Mouse (Mus musculus) urinary bladder, postnatal 10 days (tissue): Measurements from ENCODE around the gene Ccdc71.

Experiments
- DNase-seq: peaks from one replicate; pipeline ENCODE4 v3.0.0; 2022; ENCODE audit warnings: low spot score

Gene Ccdc71

DNA sequence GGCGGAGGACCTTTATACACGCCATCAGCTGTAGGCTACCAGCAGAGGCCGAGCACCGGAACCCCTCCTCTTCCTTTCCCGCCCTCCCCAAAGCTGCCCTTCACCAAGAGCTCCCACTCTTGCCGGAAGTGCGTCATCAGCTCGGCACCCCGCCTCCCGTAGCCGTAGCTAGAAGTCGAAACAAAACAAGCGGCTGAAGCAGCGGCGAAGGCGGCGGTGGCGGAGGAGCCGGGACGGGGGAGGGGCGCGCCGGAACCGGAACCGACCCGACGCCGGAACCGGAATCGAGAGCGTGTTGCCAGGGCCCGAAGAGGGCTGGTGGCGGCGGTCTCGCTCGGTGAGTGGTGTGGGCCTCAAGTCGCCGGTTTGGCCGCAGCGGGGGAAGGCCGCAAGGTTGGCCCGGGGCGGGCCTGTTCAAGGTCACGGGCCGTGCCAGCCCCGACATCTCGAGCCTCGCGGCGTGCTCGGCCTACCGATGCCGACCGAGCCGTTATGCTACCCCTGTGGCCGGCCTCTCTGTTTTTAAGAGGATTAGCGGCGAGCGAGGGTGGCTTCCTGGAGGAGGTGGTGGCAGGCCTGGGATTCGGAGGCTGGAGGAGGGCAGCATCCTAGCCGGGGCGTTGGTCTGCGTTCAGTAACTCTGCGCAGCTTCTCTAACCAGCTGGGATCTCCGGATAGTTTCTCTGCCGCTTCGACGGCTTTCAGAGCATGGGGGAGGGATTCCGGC, 30.4 kb downstream of the Ccdc71 start, which contains the start of gene Usp19:
Gene Usp19, plus strand, starts transcription at position 44 of the 727 bp plus-strand sequence.
- peak; percentile 85 for DNase-seq

DNA sequence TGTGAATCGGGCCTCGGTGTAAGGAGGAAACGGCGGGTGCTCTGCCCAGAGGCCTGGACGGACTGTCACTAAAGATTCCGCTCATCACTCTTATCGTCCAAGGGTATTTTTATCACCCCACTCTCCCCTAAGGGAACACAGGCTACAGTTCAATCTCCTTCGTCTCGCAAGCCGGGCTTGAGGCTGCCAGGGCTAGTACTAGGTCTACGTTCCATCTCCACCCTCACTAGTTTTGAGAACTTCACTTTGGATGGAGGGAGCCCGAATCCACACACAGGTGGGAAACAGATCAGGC, 30.9 kb downstream of the Ccdc71 start:
- DNase-seq: no peak

DNA sequence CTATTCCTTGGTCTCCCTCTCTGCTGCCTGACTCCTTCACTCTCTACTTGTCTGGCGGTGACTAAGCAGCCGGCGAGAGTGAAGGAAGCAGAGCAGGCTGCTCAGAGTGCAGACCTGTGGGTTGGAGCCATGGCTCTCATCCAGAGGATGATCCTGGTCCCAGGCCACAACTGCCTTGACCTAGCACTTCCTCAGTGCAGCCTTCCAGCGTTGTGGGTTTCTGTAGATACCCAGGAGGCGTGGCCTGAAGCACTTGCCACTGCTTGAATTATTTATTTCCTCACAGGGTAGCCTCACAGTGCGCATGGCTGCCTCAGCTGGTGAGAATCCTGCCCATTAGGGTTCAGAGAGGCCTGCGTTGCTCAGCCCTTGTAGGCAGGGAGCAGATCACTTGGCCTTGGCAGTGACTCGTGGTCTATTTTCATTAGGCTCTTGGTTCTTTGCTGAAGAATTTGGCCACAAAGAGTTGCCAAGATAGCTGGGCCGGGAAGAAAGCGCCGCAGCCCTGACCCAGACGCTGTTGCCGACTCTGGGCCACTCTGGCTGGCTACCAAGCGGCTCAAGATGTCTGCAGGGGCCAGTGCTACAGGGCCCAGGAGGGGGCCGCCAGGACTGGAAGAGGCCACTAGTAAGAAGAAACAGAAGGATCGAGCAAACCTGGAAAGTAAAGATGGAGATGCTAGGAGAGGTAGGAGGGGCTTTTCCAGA, 31.9 kb downstream of the Ccdc71 start:
- DNase-seq: no peak

DNA sequence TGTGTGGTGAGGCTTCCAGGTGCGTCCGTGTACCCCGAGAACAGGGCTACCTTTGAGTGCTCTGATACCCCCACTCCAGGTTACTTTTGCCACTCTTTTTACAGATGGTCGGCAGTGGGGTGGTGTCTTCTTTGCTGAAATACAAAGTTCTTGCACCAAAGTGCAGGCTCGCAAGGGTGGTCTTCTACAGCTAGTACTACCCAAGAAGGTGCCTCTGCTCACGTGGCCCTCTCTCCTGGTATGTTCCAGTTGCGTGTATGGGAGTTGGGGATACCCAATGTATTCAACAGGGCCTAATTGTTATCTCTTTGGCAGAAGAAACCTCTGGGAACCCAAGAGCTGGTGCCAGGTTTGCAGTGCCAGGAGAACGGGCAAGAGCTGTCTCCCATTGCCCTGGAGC, 32.9 kb downstream of the Ccdc71 start:
- no peak for DNase-seq

DNA sequence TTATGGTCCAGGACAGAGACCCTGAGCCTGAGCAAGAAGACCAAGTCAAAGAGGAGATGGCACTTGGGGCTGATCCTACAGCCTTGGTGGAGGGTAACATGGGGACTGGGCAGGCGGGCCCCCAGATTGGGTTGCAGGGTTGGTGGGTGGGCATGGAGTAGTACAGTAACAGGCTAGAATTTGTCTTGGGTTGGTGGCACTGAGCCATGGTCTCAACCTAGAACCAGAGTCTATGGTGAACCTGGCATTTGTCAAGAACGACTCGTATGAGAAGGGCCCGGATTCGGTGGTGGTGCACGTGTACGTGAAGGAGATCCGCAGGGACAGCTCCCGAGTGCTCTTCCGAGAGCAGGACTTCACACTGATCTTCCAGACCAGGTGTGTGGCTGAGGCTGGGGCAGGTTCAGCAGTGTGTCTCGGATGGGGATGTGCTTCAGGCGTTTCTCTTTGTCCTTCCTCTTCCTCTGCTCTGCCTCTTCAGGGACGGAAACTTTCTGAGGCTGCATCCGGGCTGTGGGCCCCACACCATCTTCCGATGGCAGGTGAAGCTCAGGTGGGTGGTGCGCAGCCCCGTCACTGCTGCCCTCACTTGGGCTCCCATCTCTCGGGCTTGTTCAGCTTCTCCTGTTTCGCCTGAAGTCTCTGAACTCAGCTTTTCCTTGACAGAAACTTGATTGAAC, 34.0 kb downstream of the Ccdc71 start:
- no peak for DNase-seq

DNA sequence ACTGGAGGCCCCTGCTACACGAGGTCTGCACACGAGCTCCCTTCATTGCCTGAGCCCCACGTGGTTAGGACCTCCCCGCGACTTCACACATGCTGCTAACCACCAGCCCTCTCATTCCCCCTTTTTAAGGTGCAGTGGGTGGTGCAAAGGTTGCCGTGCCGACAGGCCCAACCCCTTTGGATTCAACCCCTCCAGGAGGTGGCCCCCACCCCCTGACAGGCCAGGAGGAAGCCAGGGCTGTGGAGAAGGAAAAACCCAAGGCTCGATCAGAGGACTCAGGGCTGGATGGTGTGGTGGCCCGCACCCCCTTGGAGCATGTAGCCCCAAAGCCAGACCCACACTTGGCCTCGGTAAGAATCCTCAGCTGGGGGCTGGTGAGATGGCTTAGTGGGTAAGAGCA, 34.6 kb downstream of the Ccdc71 start:
- DNase-seq: no peak

DNA sequence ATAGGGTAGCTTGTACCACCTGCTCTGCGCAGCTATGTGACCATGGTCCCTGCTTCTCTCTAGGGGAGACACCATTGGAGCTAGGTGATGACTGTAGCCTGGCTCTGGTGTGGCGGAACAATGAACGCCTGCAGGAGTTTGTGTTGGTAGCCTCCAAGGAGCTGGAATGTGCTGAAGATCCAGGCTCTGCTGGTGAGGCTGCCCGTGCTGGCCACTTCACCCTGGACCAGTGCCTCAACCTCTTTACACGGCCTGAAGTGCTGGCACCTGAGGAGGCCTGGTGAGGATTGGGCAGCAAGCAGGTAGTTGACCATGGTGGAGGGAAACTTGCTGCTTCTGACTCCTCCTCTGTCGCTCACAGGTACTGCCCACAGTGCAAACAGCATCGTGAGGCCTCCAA, 38.9 kb downstream of the Ccdc71 start:
- DNase-seq: no peak

DNA sequence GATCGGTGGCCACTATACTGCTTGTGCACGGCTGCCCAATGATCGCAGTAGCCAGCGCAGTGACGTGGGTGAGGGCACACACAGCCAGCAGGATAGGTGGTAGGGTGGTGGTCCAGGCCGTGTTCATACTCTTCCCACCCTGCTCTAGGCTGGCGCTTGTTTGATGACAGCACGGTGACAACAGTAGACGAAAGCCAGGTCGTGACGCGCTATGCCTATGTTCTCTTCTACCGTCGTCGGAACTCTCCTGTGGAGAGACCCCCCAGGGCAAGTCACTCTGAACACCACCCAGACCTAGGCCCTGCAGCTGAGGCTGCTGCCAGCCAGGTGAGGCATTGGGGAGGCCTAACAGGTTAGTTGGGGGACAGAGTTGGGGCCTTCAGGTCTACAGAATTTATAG, 39.6 kb downstream of the Ccdc71 start:
- no peak for DNase-seq

DNA sequence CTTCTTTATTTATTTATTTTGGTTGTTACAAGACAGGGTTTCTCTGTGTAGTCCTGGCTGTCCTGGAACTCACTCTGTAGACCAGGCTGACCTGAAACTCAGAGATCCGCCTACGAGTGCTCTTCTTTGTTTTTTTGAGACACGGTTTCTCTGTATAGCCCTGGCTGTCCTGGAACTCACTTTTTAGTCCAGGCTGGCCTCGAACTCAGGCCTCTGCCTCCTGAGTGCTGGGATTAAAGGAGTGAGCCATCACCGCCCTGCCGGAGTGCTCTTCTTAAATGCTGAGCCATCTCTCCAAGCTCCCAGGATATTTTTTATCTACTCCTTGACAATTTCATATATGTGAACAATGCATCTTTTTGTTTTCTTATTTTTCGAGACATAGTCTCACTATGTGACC, 46.6 kb downstream of the Ccdc71 start:
- DNase-seq: no peak

DNA sequence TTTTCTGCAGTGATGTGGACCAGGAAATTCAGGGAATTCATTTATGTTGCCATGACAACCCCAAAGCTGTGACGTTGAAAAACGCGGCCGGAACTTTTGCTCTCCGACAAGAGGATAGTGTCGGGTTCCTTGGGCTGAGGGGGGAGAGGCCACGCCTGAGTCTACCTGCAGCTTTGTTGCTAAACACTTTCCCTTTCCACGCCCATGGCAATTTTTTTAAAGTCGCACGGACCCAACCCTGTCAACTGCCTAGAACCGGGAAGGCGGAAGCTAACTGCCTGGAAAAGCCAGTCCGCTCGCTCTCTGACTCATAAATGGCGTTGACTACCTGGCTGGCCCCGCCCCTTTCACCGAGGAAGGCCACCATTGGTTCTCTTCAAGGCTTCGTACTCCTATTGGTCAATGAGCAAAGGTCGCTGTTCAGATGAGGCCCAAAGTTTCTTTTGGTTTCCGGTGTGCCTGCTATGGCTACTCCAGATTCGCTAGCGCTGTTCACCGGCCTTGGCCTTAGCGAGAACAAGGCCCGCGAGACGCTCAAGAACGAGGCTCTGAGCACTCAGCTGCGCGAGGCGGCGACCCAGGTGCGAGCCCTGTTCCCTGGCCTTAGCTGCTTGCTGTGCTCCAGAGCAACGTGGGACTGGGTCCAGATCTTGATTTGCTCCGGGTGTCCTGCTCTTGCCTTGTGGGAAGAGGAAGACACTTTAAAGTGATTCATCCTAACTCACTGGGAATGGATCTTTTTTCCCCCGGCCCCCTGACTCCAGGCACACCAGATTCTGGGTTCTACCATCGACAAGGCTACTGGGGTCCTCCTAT, 47.5 kb downstream of the Ccdc71 start, which contains the start of gene Qars:
Gene Qars, plus strand, starts transcription at position 88 of the 816 bp plus-strand sequence.
- DNase-seq: peak; percentile 65

DNA sequence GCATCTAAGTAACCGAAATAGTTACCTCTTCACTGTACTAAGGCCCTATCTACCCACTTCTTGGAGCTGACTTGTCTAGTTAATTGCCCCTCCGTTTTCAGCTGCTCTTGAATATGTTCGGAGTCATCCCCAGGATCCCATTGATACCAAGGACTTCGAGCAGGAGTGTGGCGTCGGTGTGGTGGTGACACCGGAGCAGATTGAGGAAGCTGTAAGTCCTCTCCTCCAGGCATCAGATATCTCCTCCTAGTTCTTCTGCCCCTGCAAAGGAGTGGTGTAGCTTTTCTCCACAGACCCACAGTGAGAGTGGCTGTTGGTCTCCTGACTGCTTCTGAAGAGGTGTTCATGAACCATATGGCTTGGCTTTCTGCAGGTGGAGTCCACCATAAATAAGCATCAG, 48.4 kb downstream of the Ccdc71 start:
- DNase-seq: no peak
